Mouse (Mus musculus): ENCODE results near the gene Igf1r.

- TF ChIP-seq CTCF (IDR thresholded peaks at IDR 0.05) (no peak), EP300 (IDR thresholded peaks at IDR 0.05; ENCODE audit: insufficient read depth, low read depth, low read length) (no peak)
These were observed 142.9 kb downstream of the Igf1r start for GRCm38 (mm10) chr7:68095574-68095973.
